Mouse (Mus musculus): ENCODE measurements at regions not wholly inside any gene's neighbourhood (a gene's known extent, or its start where the extent isn't known, plus 50 kb on each side); places are given as distances from the start of the nearest gene placed in this dataset.

DNA sequence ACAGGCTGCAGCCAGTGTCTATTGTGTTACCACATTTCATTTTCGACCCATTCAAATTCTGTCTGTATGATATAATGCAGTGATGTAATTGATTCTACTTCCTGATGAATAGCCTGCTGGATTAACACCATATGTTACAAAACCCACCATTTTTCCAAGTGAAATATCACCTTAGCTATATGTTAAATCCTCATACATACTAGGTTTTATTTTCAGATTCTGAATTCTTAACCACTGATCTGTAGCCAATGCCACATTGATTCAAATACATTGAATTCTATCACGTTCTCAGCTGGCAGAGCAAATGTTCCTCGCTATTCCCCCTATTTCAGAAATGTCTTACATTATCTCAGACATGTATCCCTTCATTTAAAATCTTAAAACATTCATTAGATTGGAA, 60.4 kb upstream of the Prdx6b start:
- DNase-seq (ENCODE audit: low spot score): no peak

DNA sequence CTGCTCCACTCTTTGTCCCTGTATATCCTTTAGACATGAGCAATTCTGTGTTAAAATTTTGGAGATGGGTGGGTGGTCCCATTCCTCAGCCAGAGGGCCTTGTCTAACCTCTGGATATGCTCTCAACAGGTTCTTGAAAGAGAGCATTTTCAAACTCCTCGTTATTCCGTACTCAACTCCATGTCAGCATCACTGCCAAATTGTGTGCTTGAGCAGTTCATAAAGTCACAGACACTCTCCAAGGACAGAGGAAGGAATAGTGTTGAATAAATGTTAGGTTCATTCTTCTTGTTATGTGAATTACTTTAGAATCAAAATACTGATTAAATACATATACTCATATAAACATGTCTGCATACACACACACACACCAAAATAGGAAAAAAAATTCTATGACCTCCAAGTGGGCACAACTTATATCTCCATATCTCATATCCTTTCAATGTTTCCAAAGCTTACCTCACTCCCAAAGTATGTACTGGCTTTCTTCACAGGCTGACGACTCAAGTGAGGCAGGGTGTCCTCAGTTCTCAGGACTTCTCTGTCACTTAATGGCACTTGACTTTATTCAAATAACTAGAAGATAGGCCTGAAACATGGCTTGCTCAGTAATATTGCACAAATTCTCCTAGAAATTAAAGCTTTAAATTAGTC, 75.9 kb upstream of the Pde1a start:
- no peak for DNase-seq (ENCODE audit: low spot score)

DNA sequence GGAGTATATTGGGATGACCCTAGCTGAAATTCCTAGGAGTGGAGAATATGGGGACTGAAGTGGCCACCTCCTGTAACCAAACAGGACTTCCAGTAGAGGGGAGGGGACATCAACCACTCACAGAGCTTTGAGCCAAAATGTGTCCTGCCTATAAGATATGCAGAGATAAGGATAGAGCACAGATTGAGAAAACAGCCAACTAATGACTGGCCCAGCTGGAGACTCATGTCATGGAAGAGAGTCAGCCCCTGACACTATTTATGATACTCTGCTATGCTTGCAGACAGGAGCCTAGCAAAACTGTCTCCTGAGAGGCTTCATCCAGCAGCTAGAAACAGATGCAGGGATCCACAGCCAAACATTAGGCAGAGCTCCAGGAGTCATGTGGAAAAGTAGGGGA, 74.2 kb upstream of the Pde1a start:
- DNase-seq (ENCODE audit: low spot score): no peak

DNA sequence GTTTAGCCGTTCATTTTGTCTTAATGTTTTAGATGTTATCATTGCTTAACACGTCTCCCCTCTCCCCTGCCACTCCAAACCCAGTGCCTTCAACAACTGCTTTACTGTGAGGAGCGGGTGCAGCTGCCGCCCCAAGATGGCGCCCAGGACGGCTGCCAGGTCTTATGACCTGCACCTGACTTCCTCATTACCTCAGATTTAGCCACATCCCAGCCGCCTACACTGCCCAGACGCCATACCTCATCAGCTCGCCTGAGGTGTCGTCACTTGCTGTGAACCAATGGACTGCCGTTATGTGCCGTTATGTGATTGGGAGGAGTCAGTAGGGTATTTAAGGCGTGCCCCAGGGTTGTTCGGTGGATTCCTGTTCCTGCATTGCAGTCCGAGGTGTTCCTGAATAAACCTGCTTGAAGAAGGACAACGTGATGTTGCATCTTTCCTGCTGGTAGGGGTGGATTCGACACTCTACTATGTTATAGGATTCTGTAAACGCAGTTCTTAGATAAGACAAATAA, 66.7 kb upstream of the Pde1a start:
- DNase-seq (ENCODE audit: low spot score): peak; percentile 80

DNA sequence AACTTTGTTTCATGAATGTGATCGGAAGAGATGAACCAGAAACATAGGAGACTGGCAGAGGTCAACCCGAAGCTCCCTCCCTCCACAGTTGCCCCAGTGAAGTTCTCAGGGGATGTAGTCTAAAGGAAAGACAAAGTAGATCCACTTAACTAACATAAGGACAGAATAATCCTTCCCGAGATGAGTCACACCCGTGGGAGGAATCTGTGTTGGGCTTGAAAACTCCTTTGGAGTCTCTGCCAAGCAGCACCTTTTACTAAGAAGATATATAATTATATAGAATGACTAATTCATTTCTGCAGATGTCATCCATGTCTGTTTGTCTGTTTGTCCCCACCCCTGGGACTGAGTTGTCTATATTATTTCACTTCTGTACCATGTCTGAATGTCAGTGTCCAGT, 59.1 kb upstream of the Pde1a start:
- DNase-seq (ENCODE audit: low spot score): no peak

DNA sequence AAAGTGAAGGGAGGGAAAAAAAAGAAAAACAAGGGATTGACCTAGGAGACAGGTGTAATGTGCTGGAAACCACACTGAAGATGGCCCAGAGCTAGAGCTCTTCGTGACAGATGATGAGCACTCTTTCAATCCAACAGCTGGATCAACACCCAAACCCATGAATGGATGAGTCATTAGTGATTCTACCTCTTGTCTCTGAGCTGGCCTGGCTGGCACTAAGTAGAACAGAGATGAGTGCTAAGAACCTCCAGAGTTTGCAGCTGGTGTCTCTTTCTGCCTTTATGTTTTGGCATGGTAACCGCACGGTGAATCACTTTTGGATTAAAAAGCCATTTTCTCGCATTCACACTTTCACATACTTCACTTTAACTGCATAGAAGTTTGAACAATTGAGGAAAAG, 57.6 kb upstream of the Pde1a start:
- no peak for DNase-seq (ENCODE audit: low spot score)

Data from testis, postnatal 14 days (tissue).